9 mouse cellular contexts compared by ENCODE assay signal in the genomic region with DNA sequence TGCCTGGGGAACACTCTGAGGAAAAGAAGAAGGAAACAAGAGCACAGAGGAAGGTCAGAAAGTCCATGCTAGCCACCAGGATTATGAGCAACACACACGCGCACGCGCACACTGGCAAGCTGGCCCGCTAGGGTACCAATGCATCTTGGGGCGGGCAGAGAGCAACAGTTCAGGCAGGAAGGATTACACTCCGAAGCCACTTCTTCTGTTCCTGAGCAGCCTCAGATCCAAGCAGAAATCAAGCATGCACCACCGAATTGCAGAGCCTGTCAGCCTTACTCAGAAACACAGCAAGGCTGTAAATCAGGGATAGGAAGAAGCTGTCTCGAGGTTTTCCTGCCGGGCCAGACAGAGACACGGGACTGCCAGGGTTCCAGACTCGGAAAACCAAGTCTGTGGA.
DNase-seq lines count a peak whose midpoint lies in the region; ATAC-seq and TF ChIP-seq lines count a peak whose summit lies in the region.
"Had no signal": no experiment of that assay in that cellular context is flagged by ENCODE, and none has a peak within 500 bp of the region (broad histone marks: within the 10 kb centered on the region; RNA-seq: fewer than 3 reads in every experiment).

No protein-coding gene starts in this region.

- no peak overlapping the region for H3K4me3 ChIP-seq in lung, postnatal 0 days (ENCODE audit: low read depth, low read length)
- H3K4me3 ChIP-seq in kidney, embryonic 14.5 days (ENCODE audit: low read length) = no peak overlapping the region
- H3K4me3 ChIP-seq in olfactory bulb, adult 2 months (ENCODE audit: insufficient read depth, low read depth, low read length) = no peak overlapping the region
- H3K4me3 ChIP-seq: midbrain, embryonic 12.5 days had no signal

- intact Hi-C loops in left cerebral cortex, postnatal 14 days (cut with DNase I) = no loop called here
- intact Hi-C loops in left cerebral cortex, postnatal 25 days (cut with DNase I) = no loop called here

- DNase-seq in adrenal gland, postnatal 14 days = peak; percentile 65
- DNase-seq in adrenal gland, adult 2 months = no peak
- DNase-seq in lung, postnatal 0 days (ENCODE audit: low spot score) = no peak
- DNase-seq in lung, postnatal 25 days (ENCODE audit: low spot score) = no peak
- DNase-seq in left cerebral cortex, postnatal 14 days (ENCODE audit: low spot score in 2 of 2) = no peak
- DNase-seq in left cerebral cortex, postnatal 25 days (ENCODE audit: low spot score in 2 of 2) = no peak

- H3K9ac ChIP-seq in lung, postnatal 0 days (replicated peaks; ENCODE audit: low read depth) = no peak overlapping the region
- peak overlapping the region; percentile 47; the same call in 1 of the 2 replicates for H3K9ac ChIP-seq in kidney, embryonic 14.5 days (ENCODE audit: low read depth, low read length)
- H3K9ac ChIP-seq: midbrain, embryonic 12.5 days had no signal

- H3K36me3 ChIP-seq in lung, postnatal 0 days (ENCODE audit: insufficient read depth, low read length) = no peaks in the 10 kb centered on the region
- H3K36me3 ChIP-seq in kidney, embryonic 14.5 days (ENCODE audit: control insufficient read depth, insufficient read depth, low read length) = no peaks in the 10 kb centered on the region
- H3K36me3 ChIP-seq: midbrain, embryonic 12.5 days had no signal

- ATAC-seq in lung, postnatal 0 days = 0 out of 2 replicates have a peak, but pooled peaks have one; percentile 16
- peak; percentile 47 for ATAC-seq in kidney, embryonic 14.5 days (ENCODE audit: low FRiP score, low TSS enrichment)

- H3K4me2 ChIP-seq in lung, postnatal 0 days (replicated peaks; ENCODE audit: low read depth, low read length) = 0 out of 2 replicates have a peak overlapping the region, but pooled peaks have one; percentile 25
- H3K4me2 ChIP-seq in kidney, embryonic 14.5 days (replicated peaks; ENCODE audit: low read depth, low read length) = peak overlapping the region; percentile 39
- H3K4me2 ChIP-seq: midbrain, embryonic 12.5 days had no signal

- TF ChIP-seq POLR2A in olfactory bulb, adult 2 months (IDR thresholded peaks at IDR 0.05; ENCODE audit: insufficient read depth, low read depth, low read length) = no peak

- TF ChIP-seq CTCF in lung, postnatal 0 days (IDR thresholded peaks at IDR 0.05) = no peak
- TF ChIP-seq CTCF in olfactory bulb, adult 2 months (IDR thresholded peaks at IDR 0.05; ENCODE audit: insufficient read depth, low read depth, low read length) = no peak

- WGBS in lung, postnatal 0 days = 49% methylated on average over 12 of the region's 12 CpGs
- 37% methylated on average over 12 of the region's 12 CpGs for WGBS in kidney, embryonic 14.5 days
- 76% methylated on average over 12 of the region's 12 CpGs for WGBS in olfactory bulb, adult 2 months

- no peak overlapping the region for H3K27ac ChIP-seq in lung, postnatal 0 days (ENCODE audit: low read length)
- H3K27ac ChIP-seq in kidney, embryonic 14.5 days (ENCODE audit: low read depth, low read length) = peak overlapping the region; percentile 73; the same call in 1 of the 2 replicates
- peak overlapping the region; percentile 83 for H3K27ac ChIP-seq in olfactory bulb, adult 2 months (ENCODE audit: insufficient read depth, low read depth, low read length)
- H3K27ac ChIP-seq: midbrain, embryonic 12.5 days had no signal

- TF ChIP-seq EP300 in lung, postnatal 0 days (IDR thresholded peaks at IDR 0.05) = no peak

- H3K4me1 ChIP-seq in lung, postnatal 0 days (ENCODE audit: insufficient read depth, low read depth, low read length) = peaks cover 4% of the 10 kb centered on the region; the same call in 1 of the 2 replicates
- peaks cover 30% of the 10 kb centered on the region for H3K4me1 ChIP-seq in kidney, embryonic 14.5 days (ENCODE audit: control insufficient read depth, insufficient read depth, low read length)
- H3K4me1 ChIP-seq in olfactory bulb, adult 2 months (ENCODE audit: control insufficient read depth, insufficient read depth, low read length) = peaks cover 26% of the 10 kb centered on the region

- H3K9me3 ChIP-seq in lung, postnatal 0 days (ENCODE audit: low read length) = no peaks in the 10 kb centered on the region
- H3K9me3 ChIP-seq in kidney, embryonic 14.5 days (ENCODE audit: control insufficient read depth, low read length) = no peaks in the 10 kb centered on the region
- H3K9me3 ChIP-seq: midbrain, embryonic 12.5 days had no signal

- H3K27me3 ChIP-seq in lung, postnatal 0 days (replicated peaks; ENCODE audit: insufficient read depth, low read length) = no peaks in the 10 kb centered on the region
- H3K27me3 ChIP-seq in kidney, embryonic 14.5 days (ENCODE audit: control insufficient read depth, insufficient read depth, low read length) = peaks cover 2% of the 10 kb centered on the region; the same call in 1 of the 2 replicates
